Mouse (Mus musculus): ENCODE data around the gene Mrps12.
"Not testable (repeated sequence)": the region's sequence is repeated elsewhere in the genome, so short reads cannot be mapped to it uniquely, and the experiment has no call there.

Mrps12 gene

GRCm38 (mm10) chr7:28702601-28703143 lies 38.9 kb downstream of the Mrps12 start:
- no peak for DNase-seq

GRCm38 (mm10) chr7:28701306-28701705 lies 40.3 kb downstream of the Mrps12 start:
- DNase-seq = not testable (repeated sequence)

- no peak for DNase-seq
These were observed 41.4 kb downstream of the Mrps12 start for GRCm38 (mm10) chr7:28700269-28700668.

- no peak for DNase-seq
These were observed 44.3 kb downstream of the Mrps12 start for GRCm38 (mm10) chr7:28697277-28697676.

GRCm38 (mm10) chr7:28694966-28695511 lies 46.6 kb downstream of the Mrps12 start:
- peak; percentile 39 for DNase-seq

- DNase-seq = peak; percentile 47
These were observed 47.2 kb downstream of the Mrps12 start for GRCm38 (mm10) chr7:28694423-28694822.

- DNase-seq = peak; percentile 97
These were observed 48.2 kb downstream of the Mrps12 start for GRCm38 (mm10) chr7:28693321-28693966.

GRCm38 (mm10) chr7:28692545-28693320 lies 48.9 kb downstream of the Mrps12 start, which contains the start of gene Fbxo27:
Gene Fbxo27, plus strand, starts transcription at chr7:28692849.
- peak; percentile 79 for DNase-seq

- DNase-seq = no peak
These were observed 50.5 kb downstream of the Mrps12 start for GRCm38 (mm10) chr7:28691075-28691474.

Measured in cerebellum, adult 11-12 months (tissue).